Mouse (Mus musculus) MEL (cell line): Measurements from ENCODE around the gene Lcn10. TPM values are rescaled to one million over a fixed set of nuclear protein-coding genes. Genes with fewer than 3 reads are reported as not detected.

ENCODE experiments used
- DNase-seq: peaks from one replicate; pipeline ENCODE4 v3.0.0; 2011; ENCODE audit warnings: low read depth, low spot score
- H3K27ac ChIP-seq: 2 replicates; pipeline ENCODE4 v1.5.1; 2012; ENCODE audit warnings: low read depth, mild to moderate bottlenecking, control low read depth, low read length, moderate library complexity; ENCODE audit not compliant: control insufficient read depth
- H3K27me3 ChIP-seq, 2 experiments: fragments of 150-350 bp in 1 of 2; sonication (generic) in 1 of 2; 2 replicates each; pipeline ENCODE4 v1.6.1; 2012; ENCODE audit warnings: low read length in 2 of 2, mild to moderate bottlenecking in 2 of 2, improper control_type of control experiment in 1 of 2, moderate library complexity in 1 of 2; ENCODE audit not compliant: insufficient read depth in 2 of 2, control insufficient read depth in 1 of 2
- H3K36me3 ChIP-seq, 2 experiments: 2 replicates each; pipeline ENCODE4 v1.6.1; 2012 to 2014; ENCODE audit warnings: low read length in 2 of 2, improper control_type of control experiment in 1 of 2, inconsistent platforms in 1 of 2, mild to moderate bottlenecking in 1 of 2; ENCODE audit not compliant: insufficient read depth in 2 of 2, control insufficient read depth in 1 of 2
- H3K4me1 ChIP-seq, 2 experiments: fragments of 150-350 bp in 1 of 2; sonication (generic) in 1 of 2; 2 replicates each; pipeline ENCODE4 v1.6.1; 2012; ENCODE audit warnings: low read length in 2 of 2, improper control_type of control experiment in 1 of 2, mild to moderate bottlenecking in 1 of 2; ENCODE audit not compliant: insufficient read depth in 2 of 2, control insufficient read depth in 1 of 2
- H3K4me3 ChIP-seq, 2 experiments: fragments of 150-350 bp in 1 of 2; sonication (generic) in 1 of 2; 2 replicates each; pipeline ENCODE4 v1.5.1; 2012; ENCODE audit warnings: low read depth in 2 of 2, low read length in 2 of 2, mild to moderate bottlenecking in 2 of 2, moderate library complexity in 2 of 2, control low read depth in 1 of 2, improper control_type of control experiment in 1 of 2; ENCODE audit not compliant: control insufficient read depth in 1 of 2, insufficient read depth in 1 of 2
- H3K79me2 ChIP-seq: 2 replicates; pipeline ENCODE4 v1.6.1; 2012; ENCODE audit warnings: mild to moderate bottlenecking, low read length, moderate library complexity; ENCODE audit not compliant: control insufficient read depth, poor library complexity, insufficient read depth
- H3K9ac ChIP-seq: 2 replicates; pipeline ENCODE4 v1.6.1; 2012; ENCODE audit warnings: low read depth, mild to moderate bottlenecking, control low read depth, low read length, moderate library complexity; ENCODE audit not compliant: control insufficient read depth, poor library complexity, severe bottlenecking
- H3K9me3 ChIP-seq: fragments of 150-350 bp; sonication (generic); replicated peaks from 2 replicates; pipeline ENCODE4 v1.6.1; 2012; ENCODE audit warnings: mild to moderate bottlenecking, low read length, improper control_type of control experiment, moderate library complexity; ENCODE audit not compliant: insufficient read depth
- CHD1 ChIP-seq: IDR thresholded peaks from 2 replicates; pipeline ENCODE4 v1.6.1; 2012; ENCODE audit warnings: low read depth, mild to moderate bottlenecking, inconsistent platforms, low read length, improper control_type of control experiment
- CTCF ChIP-seq, 3 experiments: IDR thresholded peaks in 2 of 3; conservative IDR thresholded peaks in 1 of 3; 2 replicates each; pipeline ENCODE4 v1.5.1; 2011 to 2012; ENCODE audit warnings: low read length in 3 of 3, low read depth in 2 of 3, mild to moderate bottlenecking in 2 of 3, improper control_type of control experiment in 1 of 3, inconsistent platforms in 1 of 3, mixed read lengths in 1 of 3, moderate library complexity in 1 of 3; ENCODE audit not compliant: control insufficient read depth in 1 of 3, insufficient read depth in 1 of 3, poor library complexity in 1 of 3, severe bottlenecking in 1 of 3
- GABPA ChIP-seq: IDR thresholded peaks from 2 replicates; pipeline ENCODE4 v1.6.1; 2012; ENCODE audit warnings: low read depth, mild to moderate bottlenecking, inconsistent platforms, low read length, improper control_type of control experiment, moderate library complexity
- JUND ChIP-seq: IDR thresholded peaks from 2 replicates; pipeline ENCODE4 v1.6.1; 2011; ENCODE audit warnings: low read depth, mild to moderate bottlenecking, improper control_type of control experiment, low read length
- MAZ ChIP-seq: IDR thresholded peaks from 2 replicates; pipeline ENCODE4 v1.6.1; 2012; ENCODE audit warnings: low read depth, mild to moderate bottlenecking, inconsistent platforms, low read length, improper control_type of control experiment
- MXI1 ChIP-seq: IDR thresholded peaks from 2 replicates; pipeline ENCODE4 v1.6.1; 2011; ENCODE audit warnings: mild to moderate bottlenecking, low read depth, low read length, improper control_type of control experiment
- MYB ChIP-seq: IDR thresholded peaks from 2 replicates; pipeline ENCODE4 v1.6.1; 2011; ENCODE audit warnings: mild to moderate bottlenecking, low read depth, low read length, improper control_type of control experiment
- NELFE ChIP-seq: IDR thresholded peaks from 2 replicates; pipeline ENCODE4 v1.6.1; 2011; ENCODE audit warnings: low read depth, low read length, improper control_type of control experiment
- POLR2A ChIP-seq, 2 experiments: IDR thresholded peaks; 2 replicates each; pipeline ENCODE4 v1.6.1; 2011 to 2012; ENCODE audit warnings: low read length in 2 of 2, mild to moderate bottlenecking in 2 of 2, control low read depth in 1 of 2, improper control_type of control experiment in 1 of 2, low read depth in 1 of 2, moderate library complexity in 1 of 2; ENCODE audit not compliant: control insufficient read depth in 1 of 2, insufficient read depth in 1 of 2, poor library complexity in 1 of 2
- RAD21 ChIP-seq: IDR thresholded peaks from 2 replicates; pipeline ENCODE4 v1.6.1; 2011; ENCODE audit warnings: mild to moderate bottlenecking, low read depth, low read length, improper control_type of control experiment
- SMC3 ChIP-seq: IDR thresholded peaks from 2 replicates; pipeline ENCODE4 v1.6.1; 2011; ENCODE audit warnings: low read depth, low read length, improper control_type of control experiment
- TBP ChIP-seq: IDR thresholded peaks from 2 replicates; pipeline ENCODE4 v1.8.0; 2011; ENCODE audit warnings: low read depth, low read length, improper control_type of control experiment
- UBTF ChIP-seq: IDR thresholded peaks from 2 replicates; pipeline ENCODE4 v1.6.1; 2012; ENCODE audit warnings: low read depth, mild to moderate bottlenecking, inconsistent platforms, low read length, improper control_type of control experiment, moderate library complexity, borderline replicate concordance; ENCODE audit not compliant: insufficient read depth
- USF2 ChIP-seq, 2 experiments: IDR thresholded peaks; 2 replicates each; pipeline ENCODE4 v1.6.1; 2011 to 2012; ENCODE audit warnings: improper control_type of control experiment in 2 of 2, low read length in 2 of 2, borderline replicate concordance in 1 of 2, inconsistent platforms in 1 of 2, low read depth in 1 of 2, mild to moderate bottlenecking in 1 of 2; ENCODE audit not compliant: insufficient read depth in 1 of 2
- polyA plus RNA-seq, 2 experiments: library from polyadenylated mRNA; stranded (reverse) in 1 of 2; unstranded in 1 of 2; fragments of >175 nt in 1 of 2; fragments of >200 nt in 1 of 2; gene quantifications; 2 replicates each; pipeline versions ENCODE4 v1.2.1 to v1.2.4; 2012; ENCODE audit warnings: low replicate concordance in 2 of 2, low read depth in 1 of 2; ENCODE audit not compliant: insufficient read length in 2 of 2, insufficient read depth in 1 of 2, missing spikeins in 1 of 2
- total RNA-seq: library from RNA; depleted of rRNA; stranded (reverse); fragments of 300-350 nt; gene quantifications from 2 replicates; pipeline ENCODE4 v1.2.3, GENCODE M21; 2012

The Lcn10 gene
- total and polyA plus RNA-seq, 3 experiments, result not detected

DNA sequence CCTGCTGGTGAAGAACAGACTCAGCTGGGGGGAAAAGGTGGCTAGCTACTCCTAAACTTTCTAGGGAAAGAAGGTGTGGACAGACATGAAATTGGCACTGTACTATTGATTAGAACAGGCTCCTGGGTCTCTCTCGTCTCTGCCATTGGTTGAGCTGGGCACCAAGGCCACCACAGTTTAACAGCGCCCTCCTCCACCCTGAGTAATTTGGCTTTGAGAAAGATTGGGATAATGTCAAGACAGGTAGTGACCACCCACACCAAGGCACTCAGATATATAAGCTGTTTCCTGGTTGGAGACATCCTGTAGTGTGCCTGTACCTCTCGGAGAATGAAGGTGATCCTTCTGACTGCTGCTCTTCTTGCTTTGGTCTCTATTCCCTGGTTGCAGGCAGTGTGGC is 6.0 kb upstream of the Lcn10 start, which contains the start of gene Lcn6:
Gene Lcn6, plus strand, starts transcription at position 301 of the 400 bp plus-strand sequence.
- Histone ChIP-seq H3K4me1 (no peaks in the 10 kb centered on the region), H3K27me3 (no peaks in the 10 kb centered on the region), H3K9ac (no peak within 1 kb of the TSS), H3K36me3 (no peaks in the 10 kb centered on the region), H3K4me3 (no peak within 1 kb of the TSS), H3K79me2 (no peaks in the 10 kb centered on the region; the same call in 1 of the 2 replicates), H3K27ac (no peak within 1 kb of the TSS), H3K9me3 (no peaks in the 10 kb centered on the region)
- TF ChIP-seq CHD1 (no peak), UBTF (no peak), MAZ (no peak), RAD21 (no peak), SMC3 (no peak), NELFE (no peak), POLR2A (IDR thresholded peaks at IDR 0.05; ENCODE audit: control insufficient read depth in 1 of 2, insufficient read depth in 1 of 2, low read depth in 1 of 2, low read length in 2 of 2, poor library complexity in 1 of 2) (no peak)
- DNase-seq, result no peak

DNA sequence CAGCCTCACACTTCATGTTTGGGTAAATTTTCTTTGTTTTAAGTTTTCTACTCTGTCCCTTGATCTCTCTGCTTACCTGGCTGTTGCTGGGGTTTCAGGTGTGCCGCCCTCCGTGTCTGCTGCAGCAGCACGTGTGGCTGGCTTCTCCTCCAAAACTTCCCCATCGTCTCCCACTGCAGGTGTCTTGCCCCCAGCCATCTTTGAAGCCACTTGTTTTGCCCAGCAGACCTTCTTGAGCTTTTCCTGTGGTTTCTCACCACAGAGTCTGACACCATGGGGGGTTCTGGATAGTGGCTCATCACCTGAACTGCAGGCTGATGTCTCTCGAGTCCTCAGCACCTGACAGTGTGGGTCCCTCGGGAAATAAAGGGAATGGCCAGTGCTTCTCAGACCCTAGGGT is 3.0 kb upstream of the Lcn10 start:
- H3K27me3 ChIP-seq, result no peaks in the 10 kb centered on the region
- H3K4me1 ChIP-seq, result no peaks in the 10 kb centered on the region
- no peaks in the 10 kb centered on the region; the same call in 1 of the 2 replicates for H3K79me2 ChIP-seq
- H3K36me3 ChIP-seq, result no peaks in the 10 kb centered on the region
- no peak for DNase-seq
- H3K9ac ChIP-seq, result no peak overlapping the region
- H3K4me3 ChIP-seq, result no peak overlapping the region
- H3K27ac ChIP-seq, result no peak overlapping the region
- H3K9me3 ChIP-seq, result no peaks in the 10 kb centered on the region
- TF ChIP-seq MYB, result no peak
- TF ChIP-seq JUND, result no peak
- TF ChIP-seq TBP, result no peak
- no peak for TF ChIP-seq UBTF
- no peak for TF ChIP-seq USF2 (IDR thresholded peaks at IDR 0.05; ENCODE audit: borderline replicate concordance in 1 of 2, insufficient read depth in 1 of 2, low read depth in 1 of 2, low read length in 2 of 2)
- TF ChIP-seq GABPA, result no peak

DNA sequence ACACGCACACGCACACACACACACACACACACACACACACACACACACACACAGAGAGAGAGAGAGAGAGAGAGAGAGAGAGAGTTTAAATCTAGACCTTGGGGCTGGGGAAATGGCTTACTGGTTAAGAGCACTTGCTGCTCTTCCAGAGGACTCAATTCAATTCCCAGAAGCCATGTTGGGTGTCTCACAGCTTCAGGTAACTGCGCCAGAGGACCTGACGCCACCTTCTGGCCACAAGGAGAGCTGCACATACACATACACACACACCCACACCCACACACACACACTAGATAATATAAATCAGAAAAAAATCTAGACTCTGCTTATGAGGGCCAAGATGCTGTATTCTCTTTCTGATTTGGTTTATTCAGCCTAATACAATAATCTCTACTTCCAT is 4.4 kb downstream of the Lcn10 start:
- no peak overlapping the region for H3K4me3 ChIP-seq
- no peaks in the 10 kb centered on the region for H3K79me2 ChIP-seq
- TF ChIP-seq CHD1 (no peak), MXI1 (no peak), CTCF (IDR thresholded peaks at IDR 0.05 in 2 of 3, conservative IDR thresholded peaks at IDR 0.05 in 1 of 3; ENCODE audit: control insufficient read depth in 1 of 3, insufficient read depth in 1 of 3, low read depth in 2 of 3, low read length in 3 of 3, poor library complexity in 1 of 3, severe bottlenecking in 1 of 3) (peak; percentile 9 to 30 (median 29); a peak in 3 of 6 replicates)
- no peak overlapping the region for H3K27ac ChIP-seq
- no peaks in the 10 kb centered on the region for H3K9me3 ChIP-seq
- no peak overlapping the region for H3K9ac ChIP-seq
- DNase-seq, result peak; percentile 6
- H3K27me3 ChIP-seq, result no peaks in the 10 kb centered on the region; a peak in 1 of 4 replicates
- no peaks in the 10 kb centered on the region for H3K4me1 ChIP-seq
- H3K36me3 ChIP-seq, result no peaks in the 10 kb centered on the region
